Mouse (Mus musculus) naive thymus-derived CD4-positive, alpha-beta T cell, adult 2 months (primary cell): Measurements from ENCODE around the gene Mov10l1.

ENCODE experiments used
- DNase-seq: peaks from one replicate; pipeline ENCODE4 v3.0.0-alpha.2; 2011; ENCODE audit warnings: low read depth

The Mov10l1 gene

DNA sequence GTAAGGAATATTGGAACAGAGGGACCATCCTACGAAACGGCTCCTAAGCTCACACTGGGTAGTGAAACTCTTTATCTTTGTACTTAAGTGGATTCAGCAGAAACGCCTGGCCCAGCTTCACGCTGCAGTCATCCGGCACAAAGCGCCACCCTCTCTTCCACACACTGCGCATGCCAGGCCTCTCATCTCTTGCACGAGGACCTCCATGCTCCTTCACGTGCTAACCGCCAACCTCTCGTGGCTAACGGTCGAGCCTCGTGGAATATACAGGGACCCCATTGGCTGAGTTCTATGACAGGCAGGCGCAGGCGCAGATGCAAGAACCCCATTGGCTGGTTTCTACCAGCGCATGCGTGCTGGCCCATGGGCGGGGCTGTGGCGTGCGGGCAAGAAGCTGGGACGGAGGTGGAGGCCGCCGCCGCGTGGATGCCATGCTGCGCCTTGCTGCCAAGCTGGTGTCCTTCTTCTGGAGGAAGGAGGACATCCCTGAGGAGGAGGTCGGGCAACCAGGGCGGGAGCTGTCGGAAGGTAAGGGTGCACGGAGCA lies at the start of gene Mov10l1:
TSS of gene Mov10l1 (plus strand) at position 376 of the 546 bp plus-strand sequence.
- DNase-seq: no peak

DNA sequence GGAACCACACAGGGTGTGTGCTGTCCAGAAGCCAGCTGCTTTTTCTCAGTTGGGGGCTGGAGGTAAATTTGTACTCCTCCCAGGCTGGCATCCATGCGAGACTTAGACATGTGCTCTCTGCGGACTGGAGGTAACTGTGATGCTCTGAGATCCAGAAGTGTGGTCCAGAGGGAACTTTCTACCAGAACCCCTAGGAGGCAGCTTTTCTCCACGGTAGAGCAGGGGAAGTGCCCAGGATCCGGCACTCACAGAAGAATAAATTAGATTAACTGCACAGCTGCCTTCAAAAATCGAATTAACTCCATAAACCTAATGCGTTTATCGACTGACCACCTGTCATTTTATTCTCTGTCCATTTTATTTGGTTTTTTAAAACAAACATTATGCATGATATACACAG lies 48.6 kb upstream of the Mov10l1 start:
- DNase-seq: no peak

DNA sequence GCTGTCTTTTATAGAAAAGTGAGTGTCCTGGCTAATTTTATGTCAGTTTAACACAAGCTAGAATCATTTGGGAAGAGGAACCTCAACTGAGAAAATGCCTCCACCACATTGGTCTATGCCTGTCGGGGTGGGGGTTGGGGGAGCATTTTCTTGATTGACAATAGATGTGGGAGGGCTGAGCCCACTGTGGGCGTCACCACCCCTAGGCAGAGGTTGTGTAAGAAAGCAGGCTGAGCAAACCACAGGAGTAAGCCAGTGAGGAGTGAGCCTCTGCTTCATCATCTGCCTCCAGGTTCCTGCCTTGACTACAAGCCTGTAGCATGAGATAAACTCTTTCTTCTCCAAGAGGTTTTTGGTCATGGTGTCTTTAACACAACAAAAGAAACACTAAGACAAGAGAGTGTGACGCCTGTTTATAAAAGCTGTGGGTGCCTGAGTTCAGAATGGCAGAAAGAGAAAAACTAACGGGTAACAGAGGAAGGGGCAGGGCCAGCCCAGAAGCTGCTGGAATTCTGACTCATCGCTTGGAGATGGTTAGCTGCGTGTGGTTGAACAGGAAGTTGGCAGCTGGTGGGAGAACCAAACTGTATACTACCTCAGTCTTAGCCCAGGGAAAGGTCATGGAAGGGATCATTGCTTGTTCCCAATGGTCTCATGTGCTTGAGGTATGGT lies 46.0 kb upstream of the Mov10l1 start:
- DNase-seq: no peak

DNA sequence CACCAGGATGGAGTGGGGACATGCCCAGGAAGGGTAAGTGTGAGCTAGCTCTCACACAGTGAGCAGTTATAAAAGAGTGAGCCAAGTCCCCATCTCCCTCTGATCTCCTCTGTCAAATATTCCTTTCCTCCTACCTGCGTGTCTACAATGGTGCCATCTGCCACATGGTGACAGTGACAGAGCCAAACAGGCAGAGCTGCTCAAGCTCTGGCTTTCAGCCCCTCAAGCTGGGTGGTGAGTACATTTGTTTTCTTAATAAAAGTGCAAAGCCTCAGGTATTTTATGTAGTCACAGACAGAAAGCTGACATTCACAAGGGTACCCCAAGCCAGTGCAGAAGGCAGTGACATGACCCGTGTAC lies 45.4 kb upstream of the Mov10l1 start:
- no peak for DNase-seq

DNA sequence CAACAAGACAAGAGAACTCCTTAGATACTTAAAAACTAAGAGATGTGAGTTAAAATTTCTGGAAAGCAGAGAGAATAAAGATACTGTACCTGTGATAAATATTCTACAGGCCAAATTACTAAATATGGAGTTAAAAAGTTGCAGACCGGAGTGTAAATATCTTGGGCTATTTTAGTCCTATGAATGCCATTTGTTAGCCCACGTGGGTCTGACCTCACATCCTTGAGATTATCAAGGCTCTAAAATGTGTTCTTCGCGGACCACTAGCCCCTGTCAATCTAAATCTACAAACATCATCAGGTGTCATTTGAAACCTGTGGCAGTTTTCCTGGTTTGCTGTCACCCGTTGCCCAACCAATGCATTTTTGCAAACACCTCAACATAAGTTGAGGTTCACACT lies 39.9 kb upstream of the Mov10l1 start:
- DNase-seq: no peak

DNA sequence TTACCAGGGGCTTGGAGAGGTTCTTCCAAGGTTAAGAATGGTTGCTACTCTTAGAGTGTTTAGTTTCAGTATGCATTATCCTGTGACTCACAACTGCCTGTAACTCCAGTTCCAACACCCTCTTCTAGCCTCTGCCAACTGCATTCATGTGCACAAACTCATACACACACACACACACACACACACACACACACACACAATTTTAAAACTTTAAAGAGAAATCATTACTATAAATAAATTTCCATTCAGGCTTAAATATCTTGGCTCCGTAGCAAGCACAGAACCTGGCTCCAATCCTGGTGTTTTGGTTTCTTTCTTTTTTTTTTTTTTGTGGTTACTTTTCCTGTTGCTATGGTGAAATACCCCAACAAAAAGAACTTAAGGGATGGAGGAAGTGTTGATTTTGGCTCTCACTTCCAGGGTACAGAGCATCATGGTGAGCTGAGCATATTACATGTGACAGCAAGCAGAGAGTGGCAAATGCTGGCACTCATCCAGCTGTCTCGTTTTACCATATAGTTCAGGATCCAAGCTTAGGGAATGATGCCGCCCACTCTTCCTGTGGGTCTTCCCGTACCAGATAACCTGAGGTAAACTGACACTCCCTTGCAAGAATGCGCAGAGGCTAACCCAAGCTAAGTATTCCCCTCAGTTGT lies 38.7 kb upstream of the Mov10l1 start:
- no peak for DNase-seq

DNA sequence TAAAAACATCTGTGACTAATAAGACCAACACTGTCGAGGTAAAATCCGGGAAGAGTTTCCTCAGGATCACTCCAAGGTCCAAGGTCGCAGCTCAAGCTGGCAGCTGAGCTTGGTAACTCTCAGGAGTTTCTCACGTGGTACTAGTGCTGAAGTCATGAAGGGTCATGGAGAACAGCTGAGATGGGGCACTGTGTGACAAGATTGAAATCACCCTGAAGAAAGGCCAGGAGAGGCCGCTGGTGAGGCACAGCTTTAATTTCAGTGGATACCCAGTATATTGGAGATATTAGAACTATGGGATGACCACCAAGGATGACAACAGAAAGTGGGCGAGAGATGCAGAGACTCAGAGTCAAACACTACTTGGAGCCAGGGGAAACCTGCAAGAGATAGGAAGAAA lies 35.9 kb upstream of the Mov10l1 start:
- no peak for DNase-seq

DNA sequence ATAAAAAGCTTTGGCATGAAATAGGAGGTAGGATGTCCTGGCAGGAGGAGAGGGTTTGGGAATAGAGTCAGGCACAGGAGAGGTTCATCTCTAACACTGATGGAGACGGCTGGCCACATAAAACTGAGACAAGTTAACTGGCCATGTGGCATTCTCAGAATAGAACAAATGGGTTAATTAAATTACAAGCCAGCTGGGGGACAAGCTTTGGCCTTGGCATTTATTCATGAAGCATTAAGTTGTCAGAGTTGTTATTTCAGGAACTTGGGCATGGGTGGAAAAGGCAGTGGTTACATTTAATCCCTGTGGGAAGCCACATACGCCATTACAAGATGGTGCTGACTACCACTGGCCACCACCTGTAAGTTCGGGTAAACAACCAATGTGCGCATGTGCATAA lies 31.5 kb upstream of the Mov10l1 start:
- DNase-seq: no peak

DNA sequence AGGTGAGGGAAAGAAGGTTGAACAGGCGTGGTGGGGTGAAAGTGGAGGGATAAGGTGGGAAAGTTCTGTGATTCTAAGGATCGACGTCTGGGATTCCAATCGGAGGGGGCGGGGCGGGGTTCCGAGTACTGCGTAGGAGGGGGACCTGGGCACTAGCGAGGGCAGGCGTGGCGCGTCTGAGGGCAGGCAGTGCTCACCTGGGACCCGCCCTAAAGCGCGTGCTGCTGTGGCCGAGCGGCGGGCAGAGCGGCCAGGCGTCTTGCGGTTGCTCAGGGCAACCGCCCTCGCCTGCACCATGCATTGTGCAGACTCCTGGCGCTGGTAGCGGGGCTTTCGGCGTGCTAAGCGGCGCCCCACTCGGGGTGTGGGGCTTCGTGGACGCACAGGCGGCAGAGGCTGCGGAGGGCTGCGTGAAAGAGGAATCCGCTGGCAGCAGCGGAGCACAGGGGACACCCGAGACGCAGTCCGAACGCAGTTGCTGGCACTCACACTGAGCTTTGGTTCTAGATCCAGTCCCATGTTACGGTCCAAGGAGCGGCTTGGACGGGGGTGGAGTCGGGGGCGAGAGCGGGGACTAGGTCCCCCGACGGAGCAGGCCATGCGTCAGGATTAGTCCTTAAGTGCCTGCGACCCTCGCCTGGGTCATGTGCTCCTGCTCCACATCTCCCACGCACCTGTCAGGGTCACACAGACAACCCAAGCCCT lies 28.2 kb upstream of the Mov10l1 start, which contains the start of gene Ttll8:
TSS of gene Ttll8 (minus strand) at position 51 of the 705 bp plus-strand sequence.
- no peak for DNase-seq

DNA sequence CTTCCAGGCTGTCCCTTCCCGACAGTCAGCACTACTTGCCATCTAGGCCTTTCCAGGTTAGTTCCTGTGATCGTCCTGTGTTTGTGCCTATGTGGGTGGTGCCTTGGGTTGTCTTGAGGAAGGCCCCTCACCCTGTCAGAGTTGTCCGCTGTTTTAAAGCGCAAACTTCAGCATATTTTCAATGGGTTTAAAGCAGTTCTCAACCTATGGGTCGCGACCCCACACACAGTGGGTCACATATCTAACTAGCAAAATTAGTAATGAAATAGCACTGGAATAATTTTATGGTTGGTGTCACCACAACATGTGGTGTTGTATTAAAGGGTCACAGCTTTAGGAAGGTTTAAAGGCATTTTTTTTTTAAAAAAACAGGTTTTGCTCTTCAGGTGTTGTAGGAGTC lies 27.4 kb upstream of the Mov10l1 start:
- no peak for DNase-seq

DNA sequence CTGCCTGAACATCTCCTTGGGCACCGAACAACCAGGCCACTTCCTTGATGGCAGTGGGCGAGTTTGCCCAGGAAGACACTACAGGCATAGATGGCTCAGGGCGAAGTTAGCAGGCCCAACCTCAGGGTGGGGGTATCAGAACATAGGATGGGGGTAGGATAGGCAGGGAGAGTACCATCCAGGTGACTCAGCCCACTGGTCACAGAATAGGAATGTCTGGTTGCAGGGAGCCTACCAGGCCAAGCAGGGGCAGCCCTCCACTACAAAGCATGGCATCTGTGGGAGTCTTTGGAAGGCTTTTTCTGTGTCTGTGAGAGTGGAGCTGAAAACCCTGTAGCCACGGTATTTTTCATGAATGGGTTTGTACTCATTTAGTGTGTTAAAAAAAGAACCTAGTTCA lies 25.2 kb upstream of the Mov10l1 start:
- no peak for DNase-seq

DNA sequence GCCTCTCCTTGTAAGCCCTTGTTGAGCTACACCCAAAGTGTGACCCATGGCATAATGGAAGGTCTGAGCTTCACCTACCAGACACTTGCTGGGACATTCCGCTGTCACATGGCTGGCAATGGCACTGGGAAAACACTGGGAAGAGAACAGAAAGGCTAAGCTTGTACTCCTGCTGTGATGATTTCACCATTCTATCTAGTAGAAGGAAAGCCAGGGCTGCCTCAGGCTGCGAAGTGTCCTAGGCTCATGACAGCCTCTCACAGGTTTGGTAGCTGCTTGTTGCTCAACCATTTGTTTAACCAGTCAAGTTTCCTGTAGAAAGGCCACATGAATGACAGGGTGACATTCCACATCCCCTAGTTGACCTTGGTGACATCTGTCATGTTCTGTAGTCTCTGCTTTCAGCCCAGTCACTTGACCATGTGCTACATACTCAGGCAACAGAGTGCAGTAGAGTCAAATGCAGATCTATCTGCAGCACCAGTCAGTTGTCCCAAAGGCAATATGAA lies 18.6 kb upstream of the Mov10l1 start:
- no peak for DNase-seq

DNA sequence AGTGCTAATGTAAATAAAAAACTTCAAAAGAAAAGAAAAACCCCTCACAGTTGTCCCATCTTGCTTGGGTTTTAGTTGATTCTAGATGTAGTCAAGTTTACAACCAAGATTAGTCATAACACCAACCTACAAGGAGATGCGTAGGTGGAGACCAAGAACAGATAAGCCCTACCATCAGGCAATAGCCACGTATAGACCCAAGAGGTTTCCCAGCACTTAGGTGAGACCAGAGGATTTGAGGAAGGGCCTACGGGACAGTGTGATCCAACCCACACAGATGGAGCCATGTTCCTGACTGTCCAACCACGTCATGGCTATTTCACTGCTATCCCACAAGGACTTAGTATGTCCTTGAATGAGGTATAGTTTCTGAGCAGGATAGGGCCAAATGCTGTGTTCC lies 10.4 kb upstream of the Mov10l1 start:
- no peak for DNase-seq

DNA sequence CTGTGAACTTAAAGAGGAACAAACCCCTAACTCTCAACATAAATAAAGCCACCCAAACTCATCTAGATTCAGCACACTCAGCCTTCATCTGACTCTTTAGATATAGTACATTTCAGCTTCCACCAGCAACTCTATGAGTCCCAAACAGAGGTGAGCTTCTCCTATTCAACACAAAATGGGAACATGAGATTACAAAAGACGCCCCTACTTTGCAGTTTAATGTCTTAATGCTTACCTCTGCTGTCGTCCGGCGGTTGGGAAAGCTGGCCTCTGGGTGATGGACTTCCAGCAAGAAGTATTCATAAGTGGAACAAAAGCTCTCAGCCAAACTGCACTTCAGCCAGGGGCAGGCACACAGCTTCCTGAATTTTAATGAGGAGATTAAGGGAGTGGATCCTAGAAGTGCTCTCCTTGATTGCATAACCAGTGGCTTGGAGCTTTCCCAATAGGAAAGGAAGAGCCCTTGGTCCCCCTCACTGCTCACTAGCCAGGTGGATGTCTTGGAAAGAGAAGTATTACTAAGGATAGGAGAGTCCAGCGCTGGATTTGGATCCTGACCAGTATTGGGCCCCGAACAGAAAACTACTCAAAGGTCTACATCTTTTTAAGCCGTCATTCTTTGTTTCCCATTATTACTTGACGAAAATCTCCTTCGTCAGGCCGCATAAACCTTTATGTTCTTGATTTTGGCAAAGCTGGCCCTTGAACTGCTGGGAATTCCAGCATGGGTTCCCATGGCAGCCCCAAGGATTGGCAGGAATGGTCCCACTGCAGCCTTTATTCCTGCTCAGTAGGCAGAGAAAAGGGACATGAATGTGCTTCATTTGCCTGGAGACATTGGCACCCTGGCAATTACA lies 4.2 kb upstream of the Mov10l1 start, which contains the start of gene Mlc1:
TSS of gene Mlc1 (minus strand) at position 727 of the 857 bp plus-strand sequence.
- DNase-seq: no peak

DNA sequence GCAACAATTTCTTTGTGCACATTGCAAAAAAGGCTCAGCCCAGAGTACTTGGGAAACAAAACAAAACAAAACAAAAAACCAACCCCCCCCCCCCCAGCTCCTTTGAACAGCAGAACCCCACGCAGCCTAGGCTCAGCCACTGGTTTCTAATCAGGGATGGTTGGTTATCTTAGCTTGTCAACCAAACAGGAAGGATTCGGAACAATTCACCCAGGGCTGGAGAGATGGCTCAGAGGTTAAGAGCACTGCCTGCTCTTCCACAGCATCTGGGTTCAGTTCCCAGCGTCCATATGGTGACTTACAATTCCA lies 3.6 kb upstream of the Mov10l1 start:
- DNase-seq: no peak

DNA sequence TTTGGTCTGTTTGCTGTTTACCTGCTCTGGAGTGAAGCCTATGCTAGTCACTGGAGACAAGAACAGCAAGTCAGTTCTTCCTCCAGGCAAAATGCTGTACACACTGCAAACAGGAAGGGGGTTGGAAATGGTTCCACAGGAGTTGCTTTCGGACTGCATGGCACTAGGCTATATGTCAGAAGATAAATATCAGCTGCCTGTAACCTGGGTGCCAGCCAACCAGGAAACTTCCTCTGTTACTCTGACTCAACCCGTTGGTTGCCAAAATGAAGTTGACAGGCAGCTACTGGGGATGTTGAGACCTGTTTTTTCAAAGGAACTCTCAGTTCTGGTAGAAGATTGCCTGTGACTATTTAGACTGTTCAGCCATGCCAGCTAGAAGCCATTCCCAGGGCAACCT lies 6.5 kb downstream of the Mov10l1 start:
- DNase-seq: no peak

DNA sequence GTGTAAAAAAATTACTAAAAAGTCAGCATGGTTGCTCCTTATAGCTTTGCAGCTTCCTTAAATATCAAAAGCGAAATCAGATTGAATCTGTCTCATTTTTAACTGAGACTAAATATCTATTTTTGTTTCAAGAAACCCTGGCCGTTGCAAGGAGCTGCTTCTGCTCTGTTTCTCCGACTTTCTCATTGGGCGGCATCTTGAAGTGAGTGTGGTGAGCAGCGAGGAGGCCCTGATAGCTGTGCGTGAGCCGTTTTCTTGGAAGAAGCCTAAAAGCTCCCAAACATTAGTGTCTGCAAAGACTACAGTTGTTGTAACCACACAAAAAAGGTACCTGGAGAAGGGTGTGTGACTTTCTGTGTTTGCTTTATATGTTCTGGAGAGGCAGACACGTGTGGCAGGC lies 15.9 kb downstream of the Mov10l1 start:
- DNase-seq: no peak

DNA sequence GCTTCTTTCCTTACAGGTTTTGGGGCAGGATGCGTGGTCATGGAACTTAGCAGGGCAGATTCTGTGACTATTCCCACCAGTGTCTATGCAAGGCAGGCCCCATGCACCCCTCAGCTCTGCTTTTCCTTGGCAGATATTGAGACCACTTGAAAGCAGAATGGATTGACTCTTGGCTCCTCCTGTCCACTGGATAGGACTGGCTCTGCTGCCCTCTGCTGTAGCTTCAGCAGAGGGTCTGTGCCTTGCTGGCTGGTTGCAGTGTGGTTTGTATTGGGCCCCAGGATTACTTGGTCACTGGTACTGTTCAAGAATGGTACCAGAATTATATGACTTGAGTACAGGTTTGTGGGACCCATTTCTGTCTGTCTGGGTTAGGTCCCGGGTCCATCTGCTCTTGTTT lies 16.4 kb downstream of the Mov10l1 start:
- DNase-seq: no peak

DNA sequence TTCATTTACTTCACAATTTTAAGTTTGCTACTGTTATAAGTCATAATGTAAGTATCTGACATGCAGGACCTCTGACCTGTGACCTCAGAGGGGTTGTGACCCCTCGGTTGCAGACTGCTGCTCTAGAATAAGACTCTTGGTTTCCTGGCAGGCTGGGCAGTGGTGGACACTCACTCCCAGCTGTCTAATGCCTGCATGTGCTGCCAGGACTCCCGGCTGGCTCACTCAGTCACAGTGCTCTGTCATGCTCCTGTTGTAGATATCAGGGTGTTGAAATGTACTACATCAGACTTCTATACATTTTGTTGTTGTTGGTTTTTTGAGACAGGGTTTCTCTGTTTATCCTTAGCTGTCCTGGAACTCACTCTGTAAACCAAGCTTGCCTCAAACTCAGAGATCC lies 17.7 kb downstream of the Mov10l1 start:
- no peak for DNase-seq

DNA sequence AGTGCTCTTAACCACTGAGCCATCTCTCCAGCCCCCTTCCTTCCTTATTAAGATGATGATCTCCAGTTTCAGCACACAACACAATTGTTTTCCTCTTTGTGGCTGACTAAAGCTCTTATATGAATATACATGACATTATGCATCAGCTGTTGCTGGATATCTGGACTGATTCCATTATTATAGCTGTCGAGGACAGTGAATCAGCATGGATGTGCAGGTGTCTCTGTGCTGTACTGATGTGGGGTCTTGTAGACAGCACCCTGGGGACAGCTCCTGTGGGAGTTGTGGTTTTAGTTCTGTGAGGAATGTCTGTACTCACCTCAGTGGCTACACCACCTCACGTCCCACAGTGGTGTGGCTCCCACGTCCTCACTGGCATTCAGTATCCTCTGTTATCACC lies 18.5 kb downstream of the Mov10l1 start:
- no peak for DNase-seq

DNA sequence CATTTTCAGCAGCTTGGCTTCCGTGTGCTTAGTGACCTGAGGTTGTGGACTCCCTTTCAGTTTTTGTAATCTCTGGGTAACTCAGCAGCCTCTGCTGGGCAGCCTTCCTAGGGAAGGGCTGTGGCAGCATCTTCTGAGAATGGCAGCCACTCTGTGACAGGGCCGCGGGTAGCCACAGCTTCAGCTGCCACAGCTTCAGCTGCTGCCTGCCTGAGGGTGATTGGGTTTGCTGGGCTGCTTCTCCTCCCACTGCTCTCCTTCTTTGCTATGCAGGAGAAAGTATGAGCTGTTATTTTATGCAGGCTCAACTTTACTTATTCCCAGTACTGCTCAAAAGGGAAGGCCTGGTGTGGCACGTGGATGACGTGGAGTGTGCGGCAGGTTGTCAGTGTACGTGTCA lies 24.3 kb downstream of the Mov10l1 start:
- DNase-seq: no peak

DNA sequence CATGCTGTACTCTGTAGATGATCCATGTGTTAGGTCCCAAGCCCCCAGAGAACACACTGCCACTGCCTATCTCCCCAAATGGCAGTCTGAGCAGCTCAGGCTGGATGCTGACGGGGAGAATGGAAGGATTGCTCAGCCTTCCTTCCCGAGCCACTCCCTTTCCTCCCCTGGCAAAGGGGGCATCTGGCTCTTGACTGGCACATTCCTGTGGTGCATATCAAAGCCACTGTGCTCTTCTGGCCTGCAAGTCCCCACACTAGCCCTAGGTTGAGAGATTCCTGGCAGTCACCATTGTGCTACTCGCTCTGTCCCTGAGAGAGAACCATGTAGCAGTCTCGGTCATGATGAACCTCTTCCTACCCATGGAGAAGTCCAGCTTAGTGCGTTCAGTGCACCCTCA lies 25.1 kb downstream of the Mov10l1 start:
- DNase-seq: no peak
